Mouse (Mus musculus) lung, embryonic 14.5 days (tissue): ENCODE measurements around the gene 2310034G01Rik. TPM values are rescaled to one million over a fixed set of nuclear protein-coding genes. Genes with fewer than 3 reads are reported as not detected.
A peak's percentile ranks its signal among the peaks of the same experiment; 100 is the strongest.

Experiments used
- ATAC-seq: fragments of 200-750 bp; cut with Nextera tagmentation; 2 replicates; pipeline ENCODE4 v1.8.0; 2017; ENCODE audit warnings: mild to moderate bottlenecking, moderate TSS enrichment, moderate library complexity; ENCODE audit not compliant: insufficient read depth
- DNase-seq: peaks from one replicate; pipeline ENCODE4 v3.0.0-alpha.2; 2015
- H3K27ac ChIP-seq: fragments of 300-500 bp; sonication (generic); 2 replicates; pipeline ENCODE4 v1.5.1; 2014; ENCODE audit warnings: low read depth, mild to moderate bottlenecking, moderate library complexity
- H3K27me3 ChIP-seq: fragments of 300-500 bp; sonication (generic); 2 replicates; pipeline ENCODE4 v1.6.1; 2014; ENCODE audit warnings: low read length, control low read depth; ENCODE audit not compliant: insufficient read depth
- H3K36me3 ChIP-seq: fragments of 300-500 bp; sonication (generic); 2 replicates; pipeline ENCODE4 v1.6.1; 2014; ENCODE audit warnings: control low read depth; ENCODE audit not compliant: insufficient read depth
- H3K4me1 ChIP-seq: fragments of 300-500 bp; sonication (generic); 2 replicates; pipeline ENCODE4 v1.6.1; 2014; ENCODE audit warnings: antibody characterized with exemption, control low read depth; ENCODE audit not compliant: insufficient read depth
- H3K4me2 ChIP-seq: fragments of 300-500 bp; sonication (generic); 2 replicates; pipeline ENCODE4 v1.6.1; 2014; ENCODE audit warnings: mild to moderate bottlenecking
- H3K4me3 ChIP-seq: fragments of 300-500 bp; sonication (generic); 2 replicates; pipeline ENCODE4 v1.5.1; 2014; ENCODE audit warnings: low read depth, low read length
- H3K9ac ChIP-seq: fragments of 300-500 bp; sonication (generic); 2 replicates; pipeline ENCODE4 v1.6.1; 2014
- H3K9me3 ChIP-seq: fragments of 300-500 bp; sonication (generic); 2 replicates; pipeline ENCODE4 v1.6.1; 2016; ENCODE audit warnings: low read depth, low read length, control low read depth
- CTCF ChIP-seq: IDR thresholded peaks from 2 replicates; pipeline ENCODE4 v1.5.1; 2016; ENCODE audit warnings: antibody characterized with exemption, low read depth
- WGBS: fragments of 180-500 bp; shearing (Covaris S2); extraction: QIAGEN DNeasy Blood & Tissue Kit; methylation state at CpG from one replicate; pipeline ENCODE4 v1.1.7; 2014; 5-methylcytosine and 5-hydroxymethylcytosine counted together
- polyA plus RNA-seq: library from polyadenylated mRNA; unstranded; fragments of >200 nt; fragmentation: Nextera tagmentation; extraction: Ambion mirVana; gene quantifications from 2 replicates; pipeline ENCODE4 v1.2.1, GENCODE M21; 2014

Gene 2310034G01Rik
- polyA plus RNA-seq, 1 experiment from 2014 or later = 1.1 TPM

- ATAC-seq (no peak), DNase-seq (no peak)
- Histone ChIP-seq H3K27me3 (no peaks in the 10 kb centered on the region), H3K36me3 (no peaks in the 10 kb centered on the region), H3K4me1 (0 out of 2 replicates have a peak, but pooled peaks cover 4% of the 10 kb centered on the region), H3K4me3 (no peak overlapping the region), H3K9me3 (no peaks in the 10 kb centered on the region), H3K27ac (no peak overlapping the region), H3K4me2 (no peak overlapping the region), H3K9ac (no peak overlapping the region)
- WGBS = 15% methylated on average over 7 of the region's 7 CpGs
- no peak for TF ChIP-seq CTCF
Observed at GRCm38 (mm10) chr19:46344710-46345419, 5.2 kb downstream of the 2310034G01Rik start.

- WGBS = 59% methylated on average over 7 of the region's 7 CpGs
- Histone ChIP-seq H3K4me2 (peak overlapping the region; percentile 65), H3K4me3 (no peak overlapping the region), H3K9ac (no peak overlapping the region), H3K27ac (peak overlapping the region; percentile 25), H3K36me3 (no peaks in the 10 kb centered on the region), H3K27me3 (no peaks in the 10 kb centered on the region), H3K4me1 (peaks cover 3% of the 10 kb centered on the region; the same call in 1 of the 2 replicates), H3K9me3 (no peaks in the 10 kb centered on the region)
- no peak for TF ChIP-seq CTCF
- DNase-seq = no peak
- ATAC-seq = 0 out of 2 replicates have a peak, but pooled peaks have one; percentile 5
Observed at GRCm38 (mm10) chr19:46339287-46339971, 10.7 kb downstream of the 2310034G01Rik start.

- Histone ChIP-seq H3K9ac (no peak overlapping the region), H3K36me3 (no peaks in the 10 kb centered on the region), H3K27ac (peak overlapping the region; percentile 25; the same call in 1 of the 2 replicates), H3K4me2 (peak overlapping the region; percentile 65), H3K4me3 (peak overlapping the region; percentile 59), H3K27me3 (no peaks in the 10 kb centered on the region), H3K4me1 (peaks cover 3% of the 10 kb centered on the region; the same call in 1 of the 2 replicates), H3K9me3 (no peaks in the 10 kb centered on the region)
- no peak for TF ChIP-seq CTCF
- DNase-seq (no peak), ATAC-seq (no peak; the same call in 1 of the 2 replicates)
- 55% methylated on average over 6 of the region's 6 CpGs for WGBS
Observed at GRCm38 (mm10) chr19:46338942-46339286, 11.2 kb downstream of the 2310034G01Rik start.

GRCm38 (mm10) chr19:46338331-46338936, 11.7 kb downstream of the 2310034G01Rik start, which contains the start of gene Cuedc2:
Gene Cuedc2, minus strand, starts transcription at chr19:46338702.
- Histone ChIP-seq H3K9me3 (no peaks in the 10 kb centered on the region), H3K36me3 (no peaks in the 10 kb centered on the region), H3K4me1 (peaks cover 3% of the 10 kb centered on the region; the same call in 1 of the 2 replicates), H3K27ac (peak within 1 kb of the TSS; percentile 25), H3K4me3 (peak within 1 kb of the TSS; percentile 59), H3K27me3 (no peaks in the 10 kb centered on the region), H3K4me2 (peak within 1 kb of the TSS; percentile 65), H3K9ac (peak within 1 kb of the TSS; percentile 66)
- ATAC-seq (peak; percentile 89), DNase-seq (peak; percentile 99)
- TF ChIP-seq CTCF = peak; percentile 68
- WGBS = under 1% methylated on average over 31 of the region's 31 CpGs

- H3K9ac ChIP-seq = peak overlapping the region; percentile 66
- DNase-seq = no peak
- H3K9me3 ChIP-seq = no peaks in the 10 kb centered on the region
- no peaks in the 10 kb centered on the region for H3K36me3 ChIP-seq
- no peak overlapping the region for H3K27ac ChIP-seq
- H3K27me3 ChIP-seq = no peaks in the 10 kb centered on the region
- H3K4me2 ChIP-seq = peak overlapping the region; percentile 65
- WGBS = 37% methylated on average over 15 of the region's 15 CpGs
- no peak for TF ChIP-seq CTCF
- H3K4me1 ChIP-seq = peaks cover 3% of the 10 kb centered on the region; the same call in 1 of the 2 replicates
- peak; percentile 15 for ATAC-seq
- H3K4me3 ChIP-seq = peak overlapping the region; percentile 59
Observed at GRCm38 (mm10) chr19:46337719-46338330, 12.3 kb downstream of the 2310034G01Rik start.

GRCm38 (mm10) chr19:46333906-46334305, 16.2 kb downstream of the 2310034G01Rik start:
- no peak for TF ChIP-seq CTCF
- H3K36me3 ChIP-seq = peaks cover 20% of the 10 kb centered on the region
- ATAC-seq = no peak

More at GRCm38 (mm10) chr19:46333906-46334305, 16.2 kb downstream of the 2310034G01Rik start:
- whole genome bisulfite sequencing = 82% methylated on average over 3 of the region's 3 CpGs
- Histone ChIP-seq H3K4me1 (peaks cover 13% of the 10 kb centered on the region), H3K27ac (no peak overlapping the region), H3K9ac (no peak overlapping the region), H3K9me3 (no peaks in the 10 kb centered on the region), H3K27me3 (no peaks in the 10 kb centered on the region), H3K4me3 (no peak overlapping the region), H3K4me2 (no peak overlapping the region)
- DNase-seq = no peak
